Mouse (Mus musculus): ENCODE data around the gene Cbr3. TPM values are rescaled to one million over a fixed set of nuclear protein-coding genes. Genes with fewer than 3 reads are reported as not detected.
A peak's percentile ranks its signal among the peaks of the same experiment; 100 is the strongest.

The Cbr3 gene
- total and polyA plus RNA-seq, 2 experiments, result 0.72 to 0.92 TPM

DNA sequence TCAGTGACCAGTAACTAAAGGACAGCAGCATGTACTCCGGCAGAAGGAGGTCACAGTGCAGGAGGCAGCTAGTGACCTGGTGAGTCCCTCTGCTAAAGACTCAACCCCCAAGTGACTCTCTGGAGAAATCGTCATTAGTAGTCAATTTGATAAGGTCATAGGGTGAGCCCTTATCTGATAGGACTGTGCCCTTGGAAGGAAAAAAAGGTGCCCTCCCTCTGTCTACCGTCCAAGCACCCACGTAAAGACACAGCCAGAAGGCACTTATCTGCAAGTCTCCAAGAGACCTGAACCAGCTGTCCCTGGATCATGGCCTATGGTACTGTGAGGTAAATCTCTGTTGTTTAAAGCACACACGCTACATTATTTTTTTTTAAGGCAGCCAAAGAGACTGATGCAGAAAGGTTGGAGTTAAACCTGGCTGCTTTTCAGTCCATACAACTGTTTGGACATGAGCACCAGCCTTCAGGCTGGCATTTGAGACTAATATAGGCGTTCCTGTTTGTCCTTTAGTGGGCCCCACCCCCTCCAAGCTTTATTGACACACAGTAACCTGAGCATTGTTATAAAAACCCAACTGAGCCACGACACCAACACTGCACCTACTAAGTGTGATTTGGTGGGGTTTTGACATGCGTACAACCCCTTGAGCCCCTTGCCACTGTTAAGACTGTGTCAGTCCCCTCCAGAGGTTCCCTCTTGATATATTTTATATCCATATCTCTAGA, 42.6 kb downstream of the Cbr3 start:
- no peaks in the 10 kb centered on the region for H3K27me3 ChIP-seq (ENCODE audit: control insufficient read depth, insufficient read depth, low read length)
- 20% methylated on average over 8 of the region's 8 CpGs for WGBS
- H3K27ac ChIP-seq (replicated peaks; ENCODE audit: insufficient read depth, low read depth, low read length), result peak overlapping the region; percentile 86
- no peak overlapping the region for H3K9ac ChIP-seq (ENCODE audit: low read depth, low read length)
- peak; percentile 99 for DNase-seq (ENCODE audit: extremely low read depth, low read depth, low spot score)
- no peak for TF ChIP-seq POLR2A (IDR thresholded peaks at IDR 0.05; ENCODE audit: extremely low read depth, insufficient read depth, low read length)
- no peak for TF ChIP-seq CTCF (IDR thresholded peaks at IDR 0.05; ENCODE audit: low read depth, low read length)
- peaks cover 21% of the 10 kb centered on the region; the same call in 1 of the 2 replicates for H3K79me2 ChIP-seq (ENCODE audit: control insufficient read depth, insufficient read depth, low read length)
- no peak overlapping the region for H3K4me3 ChIP-seq (ENCODE audit: insufficient read depth, low read depth, low read length)
- peaks cover 53% of the 10 kb centered on the region for H3K4me1 ChIP-seq (ENCODE audit: control insufficient read depth, insufficient read depth, low read length)
- no peaks in the 10 kb centered on the region for H3K36me3 ChIP-seq (ENCODE audit: control insufficient read depth, insufficient read depth, low read length)

DNA sequence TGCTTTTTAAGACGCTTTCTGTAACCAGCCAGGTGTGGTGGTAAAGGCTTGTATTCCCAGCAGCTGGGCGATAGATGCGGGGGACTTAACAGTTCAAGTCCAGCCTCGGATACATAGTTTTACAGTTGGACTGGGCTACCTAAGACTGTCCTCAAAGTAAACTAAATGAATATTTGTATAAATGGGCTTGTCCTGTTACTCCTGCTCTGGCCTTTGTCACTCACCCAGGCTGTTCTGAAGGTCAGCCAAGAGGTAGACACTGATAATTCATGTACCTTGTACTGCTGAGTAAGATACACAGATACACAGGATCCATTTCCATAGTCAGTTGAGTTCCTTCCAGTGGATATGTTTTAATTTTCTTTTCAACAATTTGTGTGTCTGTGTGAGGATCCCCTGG, 43.2 kb downstream of the Cbr3 start:
- Histone ChIP-seq H3K27me3 (ENCODE audit: control insufficient read depth, insufficient read depth, low read length) (no peaks in the 10 kb centered on the region), H3K9ac (ENCODE audit: low read depth, low read length) (no peak overlapping the region), H3K27ac (replicated peaks; ENCODE audit: insufficient read depth, low read depth, low read length) (peak overlapping the region; percentile 86), H3K4me1 (ENCODE audit: control insufficient read depth, insufficient read depth, low read length) (peaks cover 52% of the 10 kb centered on the region), H3K36me3 (ENCODE audit: control insufficient read depth, insufficient read depth, low read length) (no peaks in the 10 kb centered on the region), H3K4me3 (ENCODE audit: insufficient read depth, low read depth, low read length) (no peak overlapping the region), H3K79me2 (ENCODE audit: control insufficient read depth, insufficient read depth, low read length) (peaks cover 21% of the 10 kb centered on the region; the same call in 1 of the 2 replicates)
- DNase-seq (ENCODE audit: extremely low read depth, low read depth, low spot score), result peak; percentile 98
- TF ChIP-seq CTCF (IDR thresholded peaks at IDR 0.05; ENCODE audit: low read depth, low read length) (no peak), POLR2A (IDR thresholded peaks at IDR 0.05; ENCODE audit: extremely low read depth, insufficient read depth, low read length) (no peak)
- WGBS, result 30% methylated on average over 4 of the region's 4 CpGs

DNA sequence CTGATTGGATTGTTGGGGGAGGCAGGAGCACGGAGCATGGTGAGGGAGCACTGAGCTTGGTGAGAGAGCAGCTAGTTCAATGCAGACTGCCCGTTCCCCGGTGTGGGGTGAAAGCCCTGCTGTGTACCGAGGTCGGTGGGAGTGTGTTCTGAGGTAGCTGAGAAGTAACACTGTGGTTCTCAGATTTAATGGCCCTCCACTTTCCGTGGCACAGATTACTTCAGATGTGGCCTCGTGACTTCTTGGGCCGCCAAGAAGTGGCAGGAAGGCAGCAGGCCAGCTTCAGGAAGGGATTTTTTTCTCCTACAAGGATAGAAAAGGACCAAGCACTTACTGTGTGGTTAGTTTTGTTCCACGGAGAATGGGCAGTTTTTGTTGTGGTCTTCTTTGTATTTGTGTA, 45.7 kb downstream of the Cbr3 start:
- no peaks in the 10 kb centered on the region for H3K36me3 ChIP-seq (ENCODE audit: control insufficient read depth, insufficient read depth, low read length)
- H3K9ac ChIP-seq (ENCODE audit: low read depth, low read length), result no peak overlapping the region
- peaks cover 51% of the 10 kb centered on the region for H3K4me1 ChIP-seq (ENCODE audit: control insufficient read depth, insufficient read depth, low read length)
- no peak for TF ChIP-seq POLR2A (IDR thresholded peaks at IDR 0.05; ENCODE audit: extremely low read depth, insufficient read depth, low read length)
- no peak for TF ChIP-seq CTCF (IDR thresholded peaks at IDR 0.05; ENCODE audit: low read depth, low read length)
- 77% methylated on average over 9 of the region's 9 CpGs for WGBS
- H3K27ac ChIP-seq (replicated peaks; ENCODE audit: insufficient read depth, low read depth, low read length), result no peak overlapping the region
- peaks cover 7% of the 10 kb centered on the region; the same call in 1 of the 2 replicates for H3K79me2 ChIP-seq (ENCODE audit: control insufficient read depth, insufficient read depth, low read length)
- DNase-seq (ENCODE audit: extremely low read depth, low read depth, low spot score), result no peak
- H3K4me3 ChIP-seq (ENCODE audit: insufficient read depth, low read depth, low read length), result no peak overlapping the region
- H3K27me3 ChIP-seq (ENCODE audit: control insufficient read depth, insufficient read depth, low read length), result no peaks in the 10 kb centered on the region

DNA sequence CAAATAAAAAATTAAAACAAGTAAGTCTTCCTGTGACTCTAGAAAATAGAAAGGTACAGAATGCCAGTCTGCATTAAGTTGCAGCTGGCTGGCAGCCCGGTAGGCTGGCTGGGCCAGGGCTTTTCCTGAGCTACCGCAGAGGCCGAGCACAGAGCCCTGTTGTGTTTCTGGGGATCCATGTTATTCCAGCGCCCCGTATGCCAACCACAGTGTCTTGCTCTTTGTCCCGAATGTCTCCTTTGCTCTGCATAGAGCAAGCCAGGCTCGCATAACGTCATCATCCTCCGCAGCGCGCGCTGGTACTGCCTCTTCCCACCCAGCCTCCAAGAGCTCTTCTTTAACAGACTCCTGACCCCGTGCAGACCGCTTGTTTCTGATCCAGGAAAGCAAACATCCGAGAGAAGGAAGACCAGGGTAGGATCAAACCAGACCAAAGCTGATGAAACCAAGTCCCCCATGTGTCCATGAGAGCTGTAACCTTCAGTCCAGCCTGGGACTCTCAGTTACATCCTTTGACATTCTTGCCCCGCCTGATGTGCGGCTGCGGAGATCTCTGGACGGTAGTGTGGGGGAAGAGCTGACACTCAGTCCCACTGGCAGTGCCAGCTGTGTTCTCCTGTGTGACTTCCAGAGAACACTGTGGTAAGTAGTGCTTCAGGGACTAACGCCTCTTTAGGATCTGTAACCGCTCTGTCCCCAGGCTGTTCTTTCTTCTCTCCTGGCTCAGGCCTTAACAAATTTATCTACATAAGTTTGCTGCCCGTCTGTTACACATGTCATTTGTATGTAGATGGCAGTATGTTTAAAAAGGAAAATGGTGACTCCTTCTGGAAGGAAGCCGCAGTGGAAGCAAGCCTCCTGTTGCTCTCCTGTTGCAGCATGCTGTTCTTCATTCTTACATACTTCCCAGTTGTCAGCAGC, 47.0 kb downstream of the Cbr3 start:
- H3K27me3 ChIP-seq (ENCODE audit: control insufficient read depth, insufficient read depth, low read length), result no peaks in the 10 kb centered on the region
- DNase-seq (ENCODE audit: extremely low read depth, low read depth, low spot score), result peak; percentile 88
- H3K4me3 ChIP-seq (ENCODE audit: insufficient read depth, low read depth, low read length), result no peak overlapping the region
- H3K79me2 ChIP-seq (ENCODE audit: control insufficient read depth, insufficient read depth, low read length), result peaks cover 7% of the 10 kb centered on the region; the same call in 1 of the 2 replicates
- 30% methylated on average over 23 of the region's 23 CpGs for WGBS
- H3K27ac ChIP-seq (replicated peaks; ENCODE audit: insufficient read depth, low read depth, low read length), result peak overlapping the region; percentile 22
- no peak for TF ChIP-seq POLR2A (IDR thresholded peaks at IDR 0.05; ENCODE audit: extremely low read depth, insufficient read depth, low read length)
- no peak for TF ChIP-seq CTCF (IDR thresholded peaks at IDR 0.05; ENCODE audit: low read depth, low read length)
- H3K4me1 ChIP-seq (ENCODE audit: control insufficient read depth, insufficient read depth, low read length), result peaks cover 45% of the 10 kb centered on the region
- no peak overlapping the region for H3K9ac ChIP-seq (ENCODE audit: low read depth, low read length)
- 0 out of 2 replicates have a peak, but pooled peaks cover 3% of the 10 kb centered on the region for H3K36me3 ChIP-seq (ENCODE audit: control insufficient read depth, insufficient read depth, low read length)

DNA sequence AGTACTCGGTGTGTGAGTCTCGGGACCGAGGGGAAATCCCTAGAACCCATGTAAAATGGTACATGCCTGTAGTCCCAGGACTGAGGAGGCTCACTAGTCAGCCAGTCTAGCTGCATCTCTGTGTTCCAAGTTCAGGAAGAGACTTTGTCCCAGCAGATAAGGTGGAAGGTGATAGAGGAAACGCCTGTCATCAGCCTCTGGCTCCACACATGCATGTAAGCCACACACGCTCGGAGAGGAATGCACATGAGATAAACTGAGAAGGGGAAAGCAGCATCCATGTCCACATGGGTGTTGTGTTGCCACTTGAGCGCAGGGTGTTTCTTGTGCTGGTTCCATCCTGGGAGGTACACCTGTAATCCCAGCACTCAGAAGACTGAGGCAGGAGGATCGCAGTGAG, 48.3 kb downstream of the Cbr3 start:
- H3K4me3 ChIP-seq (ENCODE audit: insufficient read depth, low read depth, low read length), result no peak overlapping the region
- no peak overlapping the region for H3K27ac ChIP-seq (replicated peaks; ENCODE audit: insufficient read depth, low read depth, low read length)
- DNase-seq (ENCODE audit: extremely low read depth, low read depth, low spot score), result peak; percentile 80
- no peak for TF ChIP-seq POLR2A (IDR thresholded peaks at IDR 0.05; ENCODE audit: extremely low read depth, insufficient read depth, low read length)
- no peak for TF ChIP-seq CTCF (IDR thresholded peaks at IDR 0.05; ENCODE audit: low read depth, low read length)
- H3K36me3 ChIP-seq (ENCODE audit: control insufficient read depth, insufficient read depth, low read length), result 0 out of 2 replicates have a peak, but pooled peaks cover 3% of the 10 kb centered on the region
- H3K79me2 ChIP-seq (ENCODE audit: control insufficient read depth, insufficient read depth, low read length), result peaks cover 7% of the 10 kb centered on the region; the same call in 1 of the 2 replicates
- H3K27me3 ChIP-seq (ENCODE audit: control insufficient read depth, insufficient read depth, low read length), result no peaks in the 10 kb centered on the region
- WGBS, result 70% methylated on average over 8 of the region's 8 CpGs
- no peak overlapping the region for H3K9ac ChIP-seq (ENCODE audit: low read depth, low read length)
- H3K4me1 ChIP-seq (ENCODE audit: control insufficient read depth, insufficient read depth, low read length), result peaks cover 38% of the 10 kb centered on the region

All from liver, adult 2 months (tissue).